In the genomic region with DNA sequence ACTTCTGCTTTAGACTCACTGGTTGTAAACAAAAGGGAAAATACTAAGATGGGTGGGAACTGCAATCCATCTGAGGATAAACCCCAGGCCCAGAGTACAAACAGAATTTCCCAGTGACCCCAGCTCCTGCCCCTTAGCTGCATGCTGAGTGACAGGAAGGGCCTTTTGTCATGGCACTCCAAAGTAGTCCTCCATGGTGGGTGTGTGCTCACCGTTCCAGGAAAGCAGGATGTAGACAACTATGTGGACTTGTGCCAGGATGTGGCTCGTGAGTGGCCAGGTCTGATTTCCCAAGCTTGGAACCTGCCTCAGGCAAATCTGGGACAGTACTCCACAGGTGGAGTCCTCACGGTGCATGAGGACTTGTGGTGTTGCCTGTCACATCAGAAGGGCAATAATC, we compare ENCODE assay signal across 14 mouse cellular contexts.
"Had no signal": no experiment of that assay in that cellular context is flagged by ENCODE, and none has a peak within 500 bp of the region (broad histone marks: within the 10 kb centered on the region; RNA-seq: fewer than 3 reads in every experiment).

No protein-coding gene starts in this region.

- H3K4me3 ChIP-seq: liver, embryonic 12.5 days; midbrain, embryonic 10.5 days; midbrain, embryonic 12.5 days; myocyte; neural tube, embryonic 13.5 days; neural tube, embryonic 15.5 days had no signal

- DNase-seq: lung, embryonic 14.5 days; lung, postnatal 4 days; midbrain, embryonic 14.5 days; retina, postnatal 1 day; right cerebral cortex, adult 18-20 months; thymus, adult 18-20 months; thymus, postnatal 14 days; thymus, postnatal 36 days had no signal

- H3K4me1 ChIP-seq: liver, embryonic 12.5 days; midbrain, embryonic 10.5 days; midbrain, embryonic 12.5 days; neural tube, embryonic 13.5 days; neural tube, embryonic 15.5 days had no signal
